Mouse (Mus musculus) liver, embryonic 13.5 days (tissue): ENCODE results near the gene Hist1h1a. TPM values are rescaled to one million over a fixed set of nuclear protein-coding genes. Genes with fewer than 3 reads are reported as not detected.
"Not testable (repeated sequence)": the region's sequence is repeated elsewhere in the genome, so short reads cannot be mapped to it uniquely, and the experiment has no call there.

Experiments
- ATAC-seq: fragments of 200-750 bp; cut with Nextera tagmentation; 2 replicates; pipeline ENCODE4 v1.8.0; 2017; ENCODE audit warnings: low read depth, mild to moderate bottlenecking, moderate number of reproducible peaks, moderate library complexity
- DNase-seq: peaks from one replicate; pipeline ENCODE4 v3.0.0; 2022
- H3K27ac ChIP-seq: fragments of 300-500 bp; sonication (generic); 2 replicates; pipeline ENCODE4 v1.5.1; 2015; ENCODE audit warnings: moderate library complexity, mild to moderate bottlenecking, inconsistent platforms
- H3K27me3 ChIP-seq: fragments of 300-500 bp; sonication (generic); 2 replicates; pipeline ENCODE4 v1.6.1; 2015; ENCODE audit warnings: mild to moderate bottlenecking, inconsistent platforms
- H3K36me3 ChIP-seq: fragments of 300-500 bp; sonication (generic); 2 replicates; pipeline ENCODE4 v1.6.1; 2015; ENCODE audit warnings: mild to moderate bottlenecking, inconsistent platforms
- H3K4me1 ChIP-seq: fragments of 300-500 bp; sonication (generic); replicated peaks from 2 replicates; pipeline ENCODE4 v1.6.1; 2015; ENCODE audit warnings: inconsistent platforms
- H3K4me2 ChIP-seq: fragments of 300-500 bp; sonication (generic); 2 replicates; pipeline ENCODE4 v1.6.1; 2015; ENCODE audit warnings: inconsistent platforms, mild to moderate bottlenecking, moderate library complexity
- H3K4me3 ChIP-seq: fragments of 300-500 bp; sonication (generic); replicated peaks from 2 replicates; pipeline ENCODE4 v1.5.1; 2015; ENCODE audit warnings: mild to moderate bottlenecking, inconsistent platforms
- H3K9ac ChIP-seq: fragments of 300-500 bp; sonication (generic); 2 replicates; pipeline ENCODE4 v1.6.1; 2015; ENCODE audit warnings: mild to moderate bottlenecking, inconsistent platforms
- H3K9me3 ChIP-seq: fragments of 300-500 bp; sonication (generic); replicated peaks from 2 replicates; pipeline ENCODE4 v1.6.1; 2016; ENCODE audit warnings: inconsistent platforms
- WGBS: fragments of 180-500 bp; shearing (Covaris S2); methylation state at CpG from one replicate; pipeline ENCODE4 v1.1.7; 2015; ENCODE audit not compliant: insufficient replicate concordance; 5-methylcytosine and 5-hydroxymethylcytosine counted together
- polyA plus RNA-seq: library from polyadenylated mRNA; unstranded; fragments of >200 nt; fragmentation: Nextera tagmentation; extraction: Ambion mirVana; gene quantifications from 2 replicates; pipeline ENCODE4 v1.2.1, GENCODE M21; 2015

Gene Hist1h1a
- polyA plus RNA-seq, 1 experiment from 2014 or later = 8.1 TPM

- 1% methylated on average over 18 of the region's 36 CpGs for WGBS
- Histone ChIP-seq H3K9ac (peak overlapping the region; percentile 82), H3K36me3 (no peaks in the 10 kb centered on the region)
These were observed 18.8 kb upstream of the Hist1h1a start for GRCm38 (mm10) chr13:23744421-23745380.

GRCm38 (mm10) chr13:23745381-23746161, 17.9 kb upstream of the Hist1h1a start, which contains the start of gene Hist1h3c:
Gene Hist1h3c (minus strand): TSS chr13:23745602.
- ATAC-seq (peak; percentile 55), DNase-seq (peak; percentile 83)
- Histone ChIP-seq H3K4me2 (peak within 1 kb of the TSS; percentile 67), H3K4me1 (peaks cover 63% of the 10 kb centered on the region), H3K4me3 (peak within 1 kb of the TSS; percentile 59), H3K27ac (peak within 1 kb of the TSS; percentile 99), H3K36me3 (no peaks in the 10 kb centered on the region), H3K27me3 (no peaks in the 10 kb centered on the region), H3K9me3 (no peaks in the 10 kb centered on the region), H3K9ac (peak within 1 kb of the TSS; percentile 82)
- WGBS = under 1% methylated on average over 28 of the region's 28 CpGs

More at GRCm38 (mm10) chr13:23744421-23745380, 18.8 kb upstream of the Hist1h1a start:
- H3K4me3 ChIP-seq = peak overlapping the region; percentile 57
- H3K27me3 ChIP-seq = no peaks in the 10 kb centered on the region
- DNase-seq = peak; percentile 71
- no peaks in the 10 kb centered on the region for H3K9me3 ChIP-seq
- ATAC-seq = no peak
- peak overlapping the region; percentile 99 for H3K27ac ChIP-seq
- H3K4me1 ChIP-seq = peaks cover 58% of the 10 kb centered on the region
- H3K4me2 ChIP-seq = peak overlapping the region; percentile 67

- ATAC-seq = peak; percentile 77
- H3K27ac ChIP-seq = peak within 1 kb of the TSS; percentile 99
These were observed 17.0 kb upstream of the Hist1h1a start, which contains the start of gene Hist1h2bb for GRCm38 (mm10) chr13:23746201-23747080. Gene Hist1h2bb (plus strand): TSS chr13:23746734.

GRCm38 (mm10) chr13:23747081-23747891, 16.2 kb upstream of the Hist1h1a start:
- Histone ChIP-seq H3K4me1 (peaks cover 50% of the 10 kb centered on the region), H3K9me3 (no peaks in the 10 kb centered on the region), H3K4me3 (peak overlapping the region; percentile 59), H3K27ac (peak overlapping the region; percentile 99), H3K9ac (peak overlapping the region; percentile 77), H3K36me3 (no peaks in the 10 kb centered on the region), H3K4me2 (peak overlapping the region; percentile 67), H3K27me3 (no peaks in the 10 kb centered on the region)
- 4% methylated on average over 13 of the region's 13 CpGs for WGBS
- ATAC-seq = peak; percentile 21
- peak; percentile 66 for DNase-seq

More at GRCm38 (mm10) chr13:23746201-23747080, 17.0 kb upstream of the Hist1h1a start, which contains the start of gene Hist1h2bb:
- Histone ChIP-seq H3K9ac (peak within 1 kb of the TSS; percentile 77), H3K4me2 (peak within 1 kb of the TSS; percentile 67), H3K4me1 (peaks cover 58% of the 10 kb centered on the region), H3K4me3 (peak within 1 kb of the TSS; percentile 59)
- H3K27me3 ChIP-seq, H3K36me3 ChIP-seq, H3K9me3 ChIP-seq: not testable (repeated sequence)
- under 1% methylated on average over 45 of the region's 58 CpGs for WGBS
- peak; percentile 89 for DNase-seq

GRCm38 (mm10) chr13:23747892-23748288, 15.6 kb upstream of the Hist1h1a start:
- Histone ChIP-seq H3K27ac (peak overlapping the region; percentile 99), H3K9me3 (no peaks in the 10 kb centered on the region), H3K4me3 (peak overlapping the region; percentile 59), H3K4me1 (peaks cover 50% of the 10 kb centered on the region), H3K27me3 (no peaks in the 10 kb centered on the region), H3K36me3 (no peaks in the 10 kb centered on the region), H3K4me2 (peak overlapping the region; percentile 67), H3K9ac (peak overlapping the region; percentile 77)
- WGBS = 8% methylated on average over 4 of the region's 4 CpGs
- no peak for DNase-seq
- no peak for ATAC-seq

GRCm38 (mm10) chr13:23749563-23750121, 13.8 kb upstream of the Hist1h1a start:
- Histone ChIP-seq H3K4me1 (peaks cover 47% of the 10 kb centered on the region), H3K27ac (peak overlapping the region; percentile 99), H3K9ac (peak overlapping the region; percentile 50), H3K4me2 (no peak overlapping the region), H3K36me3 (no peaks in the 10 kb centered on the region), H3K9me3 (no peaks in the 10 kb centered on the region), H3K4me3 (no peak overlapping the region), H3K27me3 (no peaks in the 10 kb centered on the region)
- ATAC-seq = no peak
- 82% methylated on average over 5 of the region's 5 CpGs for WGBS
- no peak for DNase-seq

GRCm38 (mm10) chr13:23750839-23751477, 12.5 kb upstream of the Hist1h1a start, which contains the start of gene Hist1h2ab:
Gene Hist1h2ab (plus strand): TSS chr13:23751126.
- H3K27me3 ChIP-seq, H3K9me3 ChIP-seq, H3K36me3 ChIP-seq: not testable (repeated sequence)
- H3K27ac ChIP-seq = peak within 1 kb of the TSS; percentile 99
- H3K4me2 ChIP-seq = peak within 1 kb of the TSS; percentile 63
- H3K9ac ChIP-seq = peak within 1 kb of the TSS; percentile 80
- WGBS = under 1% methylated on average over 29 of the region's 47 CpGs
- peak; percentile 44 for ATAC-seq
- H3K4me3 ChIP-seq = peak within 1 kb of the TSS; percentile 53
- peak; percentile 77 for DNase-seq
- H3K4me1 ChIP-seq = peaks cover 56% of the 10 kb centered on the region

- Histone ChIP-seq H3K4me2 (peak overlapping the region; percentile 63), H3K9me3 (no peaks in the 10 kb centered on the region), H3K4me1 (peaks cover 60% of the 10 kb centered on the region), H3K36me3 (no peaks in the 10 kb centered on the region), H3K27me3 (no peaks in the 10 kb centered on the region), H3K9ac (peak overlapping the region; percentile 80), H3K4me3 (peak overlapping the region; percentile 53), H3K27ac (peak overlapping the region; percentile 99)
- ATAC-seq (peak; percentile 5; the same call in 1 of the 2 replicates), DNase-seq (peak; percentile 50)
- WGBS = under 1% methylated on average over 11 of the region's 11 CpGs
These were observed 11.9 kb upstream of the Hist1h1a start for GRCm38 (mm10) chr13:23751478-23751956.

GRCm38 (mm10) chr13:23752067-23752741, 11.3 kb upstream of the Hist1h1a start, which contains the start of gene Hist1h3b:
Gene Hist1h3b (plus strand): TSS chr13:23752267.
- not testable (repeated sequence) for H3K9me3 ChIP-seq, H3K27me3 ChIP-seq, H3K36me3 ChIP-seq
- ATAC-seq (peak; percentile 79), DNase-seq (peak; percentile 89)
- under 1% methylated on average over 20 of the region's 47 CpGs for WGBS
- Histone ChIP-seq H3K4me1 (peaks cover 57% of the 10 kb centered on the region), H3K9ac (peak within 1 kb of the TSS; percentile 85), H3K4me2 (peak within 1 kb of the TSS; percentile 70), H3K27ac (peak within 1 kb of the TSS; percentile 99), H3K4me3 (peak within 1 kb of the TSS; percentile 56)
